Mouse (Mus musculus): ENCODE data around the gene Dnase2b. TPM values are rescaled to one million over a fixed set of nuclear protein-coding genes. Genes with fewer than 3 reads are reported as not detected.

The Dnase2b gene
- polyA plus RNA-seq, 1 experiment from 2014 or later, result not detected

DNA sequence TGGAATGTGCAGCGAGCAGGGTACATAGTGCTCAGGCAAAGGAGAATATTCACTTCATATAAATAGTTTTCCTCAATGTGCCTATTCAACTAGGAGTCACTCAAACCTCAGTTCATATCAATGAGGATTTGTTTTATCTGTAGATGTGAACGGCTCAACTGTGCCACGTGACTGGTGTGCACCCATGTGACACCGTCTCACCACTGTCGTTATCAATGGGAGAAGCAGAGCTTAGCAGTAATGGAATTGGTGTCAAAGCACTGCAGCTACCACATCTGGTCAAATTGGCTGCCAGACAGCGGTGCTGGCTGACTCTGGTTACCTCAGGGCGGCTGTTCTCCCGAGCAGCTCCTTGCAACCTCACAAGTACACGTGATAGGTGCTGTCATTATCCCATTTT, 10.7 kb downstream of the Dnase2b start:
- Histone ChIP-seq H3K27ac (ENCODE audit: low read depth) (no peak overlapping the region), H3K4me3 (ENCODE audit: low read depth, low read length) (no peak overlapping the region), H3K4me2 (ENCODE audit: low read length) (no peak overlapping the region), H3K9me3 (ENCODE audit: control insufficient read depth, low read length) (no peaks in the 10 kb centered on the region), H3K36me3 (ENCODE audit: control insufficient read depth, insufficient read depth, low read length) (no peaks in the 10 kb centered on the region), H3K9ac (ENCODE audit: low read length) (no peak overlapping the region), H3K27me3 (replicated peaks; ENCODE audit: control insufficient read depth, insufficient read depth, low read length) (no peaks in the 10 kb centered on the region), H3K4me1 (replicated peaks; ENCODE audit: control insufficient read depth, insufficient read depth, low read length) (no peaks in the 10 kb centered on the region)
- DNase-seq (ENCODE audit: low spot score) (no peak), ATAC-seq (replicated peaks; ENCODE audit: low FRiP score, low TSS enrichment, low read depth) (no peak)
- 77% methylated on average over 9 of the region's 9 CpGs for WGBS

DNA sequence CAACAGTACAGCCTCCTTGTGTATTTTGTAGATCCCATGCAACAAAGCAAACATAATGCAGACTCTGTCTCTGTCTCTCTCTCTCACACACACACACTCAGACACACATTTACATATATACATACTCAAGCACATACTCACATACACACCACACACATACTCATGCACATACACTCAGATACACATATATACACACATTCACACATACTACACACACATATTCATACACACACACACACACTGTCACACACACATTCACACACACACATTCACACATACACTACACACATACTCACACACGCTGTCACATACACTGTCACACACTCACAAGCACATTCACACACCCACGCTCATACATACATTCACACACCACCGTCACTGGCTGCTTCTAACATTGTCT, 12.9 kb downstream of the Dnase2b start:
- no peak for DNase-seq (ENCODE audit: low spot score)

DNA sequence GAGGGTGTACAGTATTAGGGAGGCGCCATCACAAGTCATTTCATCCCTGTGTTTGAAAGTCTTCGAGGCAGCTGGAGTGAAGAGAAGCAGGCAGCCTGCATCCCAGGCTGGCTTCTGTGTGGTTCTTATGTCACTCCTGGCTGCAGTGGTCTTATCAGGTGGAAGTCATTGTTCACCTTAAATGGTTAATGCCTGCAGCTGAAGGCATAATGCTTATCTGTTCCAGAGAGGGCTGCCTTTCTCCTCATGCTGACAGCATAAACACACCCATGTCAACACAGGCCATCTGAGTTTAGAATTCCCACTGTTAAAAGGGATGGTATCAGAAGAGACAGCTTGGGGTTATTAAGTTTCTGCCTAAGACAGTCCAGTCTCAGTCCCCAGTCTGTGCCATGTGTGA, 14.2 kb downstream of the Dnase2b start:
- 59% methylated on average over 2 of the region's 2 CpGs for WGBS
- ATAC-seq (replicated peaks; ENCODE audit: low FRiP score, low TSS enrichment, low read depth), result no peak
- H3K4me2 ChIP-seq (ENCODE audit: low read length), result no peak overlapping the region

More for the DNA sequence above, 12.9 kb downstream of the Dnase2b start:
- Histone ChIP-seq H3K4me1 (replicated peaks; ENCODE audit: control insufficient read depth, insufficient read depth, low read length) (no peaks in the 10 kb centered on the region), H3K9me3 (ENCODE audit: control insufficient read depth, low read length) (no peaks in the 10 kb centered on the region), H3K9ac (ENCODE audit: low read length) (no peak overlapping the region), H3K4me2 (ENCODE audit: low read length) (no peak overlapping the region), H3K36me3 (ENCODE audit: control insufficient read depth, insufficient read depth, low read length) (no peaks in the 10 kb centered on the region), H3K4me3 (ENCODE audit: low read depth, low read length) (no peak overlapping the region), H3K27me3 (replicated peaks; ENCODE audit: control insufficient read depth, insufficient read depth, low read length) (no peaks in the 10 kb centered on the region), H3K27ac (ENCODE audit: low read depth) (no peak overlapping the region)
- WGBS, result 93% methylated on average over 3 of the region's 3 CpGs
- no peak for ATAC-seq (replicated peaks; ENCODE audit: low FRiP score, low TSS enrichment, low read depth)

DNA sequence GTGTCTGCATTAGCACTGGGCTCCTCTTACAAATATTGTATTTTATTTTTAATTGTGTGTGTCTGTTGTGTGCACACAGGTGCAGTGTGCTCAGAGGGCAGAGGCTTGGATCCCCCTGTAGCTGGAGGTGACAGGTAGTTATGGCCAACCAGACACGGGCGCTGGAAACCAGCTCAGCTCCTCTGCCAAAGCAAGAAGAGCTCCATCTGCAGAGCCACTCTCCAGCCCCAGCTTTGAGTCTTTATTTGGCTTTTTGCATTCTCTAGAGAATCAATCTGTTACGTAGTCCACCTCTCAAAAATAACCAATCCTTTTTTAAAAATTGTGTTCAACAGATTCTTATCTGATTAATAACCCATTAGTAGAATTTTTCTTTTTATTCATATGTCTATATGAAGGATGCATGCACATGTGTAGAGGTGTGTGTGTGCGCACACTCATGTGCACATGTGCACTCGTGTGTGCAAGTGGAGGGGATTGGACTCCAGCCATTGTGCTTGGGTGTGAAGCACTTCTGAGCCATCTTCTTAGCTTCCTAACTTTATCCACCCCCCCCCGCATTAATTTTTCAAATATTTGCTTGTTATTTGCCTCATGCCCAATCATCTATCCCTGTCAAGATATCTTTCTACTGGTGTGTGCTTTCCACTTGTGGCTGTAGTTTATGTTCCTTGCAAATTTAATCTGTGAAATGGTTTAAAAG, 16.0 kb downstream of the Dnase2b start:
- H3K4me2 ChIP-seq (ENCODE audit: low read length), result no peak overlapping the region
- no peak overlapping the region for H3K9ac ChIP-seq (ENCODE audit: low read length)
- DNase-seq (ENCODE audit: low spot score) (no peak), ATAC-seq (replicated peaks; ENCODE audit: low FRiP score, low TSS enrichment, low read depth) (no peak)
- no peaks in the 10 kb centered on the region for H3K27me3 ChIP-seq (replicated peaks; ENCODE audit: control insufficient read depth, insufficient read depth, low read length)
- no peaks in the 10 kb centered on the region for H3K9me3 ChIP-seq (ENCODE audit: control insufficient read depth, low read length)
- no peak overlapping the region for H3K4me3 ChIP-seq (ENCODE audit: low read depth, low read length)
- no peak overlapping the region for H3K27ac ChIP-seq (ENCODE audit: low read depth)
- no peaks in the 10 kb centered on the region for H3K36me3 ChIP-seq (ENCODE audit: control insufficient read depth, insufficient read depth, low read length)
- H3K4me1 ChIP-seq (replicated peaks; ENCODE audit: control insufficient read depth, insufficient read depth, low read length), result no peaks in the 10 kb centered on the region
- WGBS, result 86% methylated on average over 6 of the region's 6 CpGs

More for the DNA sequence above, 14.2 kb downstream of the Dnase2b start:
- H3K4me3 ChIP-seq (ENCODE audit: low read depth, low read length), result no peak overlapping the region
- no peak overlapping the region for H3K27ac ChIP-seq (ENCODE audit: low read depth)
- DNase-seq (ENCODE audit: low spot score), result no peak
- no peak overlapping the region for H3K9ac ChIP-seq (ENCODE audit: low read length)
- H3K9me3 ChIP-seq (ENCODE audit: control insufficient read depth, low read length), result no peaks in the 10 kb centered on the region
- no peaks in the 10 kb centered on the region for H3K27me3 ChIP-seq (replicated peaks; ENCODE audit: control insufficient read depth, insufficient read depth, low read length)
- H3K36me3 ChIP-seq (ENCODE audit: control insufficient read depth, insufficient read depth, low read length), result no peaks in the 10 kb centered on the region
- no peaks in the 10 kb centered on the region for H3K4me1 ChIP-seq (replicated peaks; ENCODE audit: control insufficient read depth, insufficient read depth, low read length)

DNA sequence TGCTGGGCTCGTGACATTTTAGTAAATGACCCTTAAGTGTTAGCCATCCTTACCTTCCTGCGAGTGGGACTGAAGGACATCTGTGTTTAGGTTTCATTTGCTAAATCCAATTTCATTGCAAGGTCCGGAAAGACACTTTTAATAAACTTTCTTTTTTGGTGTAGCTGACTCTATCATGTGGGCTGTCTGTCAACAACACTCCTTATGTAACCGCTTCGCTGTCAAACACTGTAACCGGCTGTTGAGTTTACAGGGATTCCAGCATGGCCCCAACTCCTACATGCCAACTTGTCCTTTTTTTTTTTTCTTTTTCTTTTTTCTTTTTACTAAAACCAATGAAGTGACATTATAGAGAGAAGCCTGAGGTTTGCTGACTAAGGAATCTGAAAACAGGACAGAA, 17.0 kb downstream of the Dnase2b start:
- Histone ChIP-seq H3K4me1 (replicated peaks; ENCODE audit: control insufficient read depth, insufficient read depth, low read length) (no peaks in the 10 kb centered on the region), H3K27me3 (replicated peaks; ENCODE audit: control insufficient read depth, insufficient read depth, low read length) (no peaks in the 10 kb centered on the region), H3K36me3 (ENCODE audit: control insufficient read depth, insufficient read depth, low read length) (no peaks in the 10 kb centered on the region), H3K9ac (ENCODE audit: low read length) (no peak overlapping the region), H3K9me3 (ENCODE audit: control insufficient read depth, low read length) (no peaks in the 10 kb centered on the region), H3K27ac (ENCODE audit: low read depth) (no peak overlapping the region), H3K4me3 (ENCODE audit: low read depth, low read length) (no peak overlapping the region), H3K4me2 (ENCODE audit: low read length) (no peak overlapping the region)
- WGBS, result 66% methylated on average over 6 of the region's 6 CpGs
- ATAC-seq (replicated peaks; ENCODE audit: low FRiP score, low TSS enrichment, low read depth) (no peak), DNase-seq (ENCODE audit: low spot score) (no peak)

DNA sequence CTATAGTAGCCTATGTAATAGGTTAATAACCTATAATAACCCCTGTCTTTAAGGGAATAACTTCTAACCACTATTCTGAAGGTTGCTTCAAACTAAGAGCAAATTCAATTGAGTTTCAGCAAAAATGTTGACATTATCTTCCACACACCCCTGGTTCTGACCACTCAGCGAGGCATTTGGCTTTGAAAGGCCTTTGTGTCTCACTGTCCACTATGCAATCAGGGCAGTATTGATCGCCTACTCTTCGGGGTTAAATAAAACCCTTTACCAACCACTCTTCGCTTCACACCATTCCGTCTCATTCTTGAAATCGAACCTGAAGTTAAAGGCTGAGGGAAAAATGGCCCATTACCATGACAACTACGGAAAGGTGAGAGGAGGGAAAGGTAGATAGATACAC, 18.5 kb downstream of the Dnase2b start:
- H3K4me2 ChIP-seq (ENCODE audit: low read length), result no peak overlapping the region
- H3K9ac ChIP-seq (ENCODE audit: low read length), result no peak overlapping the region
- no peak overlapping the region for H3K27ac ChIP-seq (ENCODE audit: low read depth)
- ATAC-seq (replicated peaks; ENCODE audit: low FRiP score, low TSS enrichment, low read depth) (no peak), DNase-seq (ENCODE audit: low spot score) (no peak)
- no peaks in the 10 kb centered on the region for H3K4me1 ChIP-seq (replicated peaks; ENCODE audit: control insufficient read depth, insufficient read depth, low read length)
- no peaks in the 10 kb centered on the region for H3K27me3 ChIP-seq (replicated peaks; ENCODE audit: control insufficient read depth, insufficient read depth, low read length)
- WGBS, result 89% methylated on average over 7 of the region's 7 CpGs
- no peak overlapping the region for H3K4me3 ChIP-seq (ENCODE audit: low read depth, low read length)
- H3K36me3 ChIP-seq (ENCODE audit: control insufficient read depth, insufficient read depth, low read length), result no peaks in the 10 kb centered on the region
- H3K9me3 ChIP-seq (ENCODE audit: control insufficient read depth, low read length), result no peaks in the 10 kb centered on the region

DNA sequence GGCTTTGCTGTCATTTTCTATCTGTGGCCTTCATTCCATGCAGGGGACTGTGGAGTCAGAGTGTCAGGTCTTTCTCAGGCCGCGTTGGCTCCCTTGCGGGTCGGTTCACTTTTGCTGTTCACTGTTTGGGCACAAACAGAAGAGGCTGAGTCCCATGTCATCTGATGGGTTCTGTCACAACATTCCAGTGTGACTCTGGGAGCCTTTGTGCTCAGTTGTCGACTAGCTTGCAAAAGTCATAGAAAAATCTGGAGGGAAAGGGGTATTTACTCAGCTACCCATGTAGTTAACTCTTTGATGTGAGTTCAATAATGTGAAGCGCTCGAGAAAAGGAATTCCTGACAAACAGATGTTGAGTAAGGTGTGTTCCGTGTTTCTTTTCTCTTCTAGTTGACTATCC, 19.0 kb downstream of the Dnase2b start:
- 84% methylated on average over 8 of the region's 8 CpGs for WGBS
- ATAC-seq (replicated peaks; ENCODE audit: low FRiP score, low TSS enrichment, low read depth) (no peak), DNase-seq (ENCODE audit: low spot score) (no peak)
- Histone ChIP-seq H3K4me3 (ENCODE audit: low read depth, low read length) (no peak overlapping the region), H3K9ac (ENCODE audit: low read length) (no peak overlapping the region), H3K36me3 (ENCODE audit: control insufficient read depth, insufficient read depth, low read length) (no peaks in the 10 kb centered on the region), H3K9me3 (ENCODE audit: control insufficient read depth, low read length) (no peaks in the 10 kb centered on the region), H3K4me1 (replicated peaks; ENCODE audit: control insufficient read depth, insufficient read depth, low read length) (no peaks in the 10 kb centered on the region), H3K27me3 (replicated peaks; ENCODE audit: control insufficient read depth, insufficient read depth, low read length) (no peaks in the 10 kb centered on the region), H3K27ac (ENCODE audit: low read depth) (no peak overlapping the region), H3K4me2 (ENCODE audit: low read length) (no peak overlapping the region)

DNA sequence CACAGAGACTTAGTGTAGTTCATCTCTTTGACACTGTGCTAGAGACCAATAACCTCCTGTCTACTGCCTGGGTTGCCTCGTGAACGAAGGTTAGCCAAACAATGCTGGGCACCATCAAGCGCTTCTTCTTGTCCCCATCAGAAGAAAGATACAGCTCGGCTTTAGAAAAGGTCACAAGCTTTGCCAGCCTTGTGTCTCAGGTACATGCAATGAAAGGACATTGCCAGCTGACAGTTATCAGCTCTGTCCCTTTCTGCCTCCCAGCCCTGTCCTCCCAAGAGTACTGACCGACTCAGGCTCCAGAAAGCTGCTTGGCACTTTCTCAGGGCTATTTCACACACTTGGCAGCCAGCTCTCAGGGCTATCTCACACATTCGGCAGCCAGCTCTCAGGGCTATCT, 20.0 kb downstream of the Dnase2b start:
- Histone ChIP-seq H3K4me3 (ENCODE audit: low read depth, low read length) (no peak overlapping the region), H3K27ac (ENCODE audit: low read depth) (no peak overlapping the region), H3K9ac (ENCODE audit: low read length) (no peak overlapping the region), H3K4me2 (ENCODE audit: low read length) (no peak overlapping the region), H3K4me1 (replicated peaks; ENCODE audit: control insufficient read depth, insufficient read depth, low read length) (no peaks in the 10 kb centered on the region), H3K27me3 (replicated peaks; ENCODE audit: control insufficient read depth, insufficient read depth, low read length) (no peaks in the 10 kb centered on the region), H3K36me3 (ENCODE audit: control insufficient read depth, insufficient read depth, low read length) (no peaks in the 10 kb centered on the region), H3K9me3 (ENCODE audit: control insufficient read depth, low read length) (no peaks in the 10 kb centered on the region)
- ATAC-seq (replicated peaks; ENCODE audit: low FRiP score, low TSS enrichment, low read depth), result no peak
- DNase-seq (ENCODE audit: low spot score), result no peak
- 79% methylated on average over 6 of the region's 6 CpGs for WGBS

DNA sequence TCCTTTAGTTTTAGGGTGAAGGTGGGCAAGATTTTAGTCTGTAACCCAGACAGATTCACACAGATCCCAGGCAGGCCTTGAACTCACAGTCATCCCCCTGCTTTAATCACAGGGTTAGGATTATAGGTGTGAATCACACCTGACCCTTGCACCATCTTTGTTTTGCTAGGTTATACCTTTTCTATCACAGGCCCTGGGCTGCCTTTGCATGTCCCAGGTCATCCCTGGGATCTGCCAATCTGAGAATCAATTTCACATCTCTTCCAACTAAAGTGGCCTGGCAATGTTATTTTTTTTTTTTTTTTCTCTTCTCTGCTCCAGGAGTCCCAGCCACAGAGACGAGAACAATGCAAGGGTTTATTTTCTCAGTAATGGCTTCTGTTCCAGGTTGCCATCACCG, 23.8 kb downstream of the Dnase2b start:
- 56% methylated on average over 2 of the region's 2 CpGs for WGBS
- DNase-seq (ENCODE audit: low spot score) (no peak), ATAC-seq (replicated peaks; ENCODE audit: low FRiP score, low TSS enrichment, low read depth) (no peak)
- H3K9ac ChIP-seq (ENCODE audit: low read length), result no peak overlapping the region
- no peaks in the 10 kb centered on the region for H3K27me3 ChIP-seq (replicated peaks; ENCODE audit: control insufficient read depth, insufficient read depth, low read length)
- H3K4me3 ChIP-seq (ENCODE audit: low read depth, low read length), result no peak overlapping the region
- no peak overlapping the region for H3K27ac ChIP-seq (ENCODE audit: low read depth)
- no peaks in the 10 kb centered on the region for H3K4me1 ChIP-seq (replicated peaks; ENCODE audit: control insufficient read depth, insufficient read depth, low read length)
- no peaks in the 10 kb centered on the region for H3K9me3 ChIP-seq (ENCODE audit: control insufficient read depth, low read length)
- no peak overlapping the region for H3K4me2 ChIP-seq (ENCODE audit: low read length)
- H3K36me3 ChIP-seq (ENCODE audit: control insufficient read depth, insufficient read depth, low read length), result no peaks in the 10 kb centered on the region
